Mouse (Mus musculus): ENCODE measurements around the gene Ccsap.
"Not testable (repeated sequence)": the region's sequence is repeated elsewhere in the genome, so short reads cannot be mapped to it uniquely, and the experiment has no call there.

Gene Ccsap

DNA sequence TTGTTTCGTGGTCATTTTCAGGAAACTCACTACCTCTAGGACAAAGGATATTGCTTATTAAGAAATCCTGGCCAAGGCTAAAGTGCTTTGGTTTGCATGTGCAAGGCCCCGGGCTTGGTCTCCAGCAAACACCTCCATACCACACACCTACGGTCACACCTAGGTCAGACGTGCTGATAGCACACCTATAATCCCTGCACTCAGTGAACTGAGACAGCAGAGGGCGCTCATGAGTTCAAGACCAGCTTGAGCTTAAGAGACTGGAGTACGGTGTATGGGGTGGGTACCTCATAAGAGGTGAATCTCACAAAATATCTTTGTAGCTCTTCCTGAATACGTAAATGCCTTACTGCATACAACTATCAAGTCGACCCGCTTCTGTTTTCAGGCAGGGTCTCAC is 24.6 kb downstream of the Ccsap start:
- no peak for DNase-seq (ENCODE audit: low spot score)

DNA sequence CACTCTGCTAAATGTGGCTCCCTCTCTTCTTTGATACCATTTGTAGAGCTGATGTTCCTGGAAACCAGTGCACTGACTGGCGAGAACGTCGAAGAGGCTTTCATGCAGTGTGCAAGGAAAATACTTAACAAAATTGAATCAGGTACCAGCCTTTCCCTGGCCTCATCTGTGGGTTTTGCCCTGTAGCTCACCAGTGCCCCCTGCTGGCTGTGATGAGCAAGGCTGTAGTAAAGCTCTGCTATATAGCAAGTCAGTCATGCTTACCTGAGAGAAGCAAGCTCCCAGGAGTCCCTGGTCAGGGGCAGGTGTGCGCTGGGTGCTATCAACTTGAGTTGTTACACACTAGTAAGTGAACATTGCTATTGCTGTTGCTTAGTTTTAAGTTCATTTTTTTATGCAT is 27.3 kb downstream of the Ccsap start:
- no peak for DNase-seq (ENCODE audit: low spot score)

- DNase-seq (ENCODE audit: low spot score): no peak
These were observed 32.5 kb downstream of the Ccsap start for GRCm38 (mm10) chr8:123827523-123827922.

DNA sequence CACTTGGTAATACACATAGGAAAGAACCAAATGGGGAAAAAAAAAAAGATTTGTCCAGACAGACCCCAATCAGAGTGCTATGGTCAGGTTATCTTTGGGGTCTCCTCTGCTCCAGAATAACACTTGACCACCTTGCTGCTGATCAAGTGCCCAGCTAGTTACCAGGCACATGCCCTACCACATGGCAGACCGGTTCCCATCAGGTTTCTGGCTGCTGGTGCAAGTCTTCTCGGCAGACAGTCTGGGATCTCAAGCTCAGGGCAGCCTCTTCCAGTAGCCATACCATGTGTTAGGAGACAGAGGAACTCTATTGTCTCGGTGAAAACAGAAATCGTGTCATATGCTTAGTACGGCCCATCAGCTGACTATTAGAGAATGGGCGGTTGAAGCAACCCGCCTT is 33.3 kb downstream of the Ccsap start:
- no peak for DNase-seq (ENCODE audit: low spot score)

DNA sequence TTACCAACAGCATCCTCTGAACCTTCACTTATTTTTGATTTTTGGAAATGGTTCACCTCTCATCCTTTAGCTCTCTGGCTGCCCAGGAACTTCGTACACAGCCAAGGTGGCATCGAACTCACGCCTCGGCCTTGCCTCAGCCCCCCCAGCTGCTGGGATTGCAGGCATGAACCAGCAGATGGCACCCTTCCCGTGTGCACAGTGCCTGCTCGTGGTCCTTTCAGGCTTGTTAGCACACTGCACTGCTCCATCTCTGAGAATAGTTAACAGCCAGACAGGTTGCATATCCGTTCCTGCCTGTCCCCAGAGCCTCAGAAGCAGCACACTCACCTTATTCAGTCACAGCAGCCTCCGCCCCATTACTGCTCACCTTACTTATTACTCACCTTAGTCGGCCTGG is 34.0 kb downstream of the Ccsap start:
- DNase-seq (ENCODE audit: low spot score): no peak

DNA sequence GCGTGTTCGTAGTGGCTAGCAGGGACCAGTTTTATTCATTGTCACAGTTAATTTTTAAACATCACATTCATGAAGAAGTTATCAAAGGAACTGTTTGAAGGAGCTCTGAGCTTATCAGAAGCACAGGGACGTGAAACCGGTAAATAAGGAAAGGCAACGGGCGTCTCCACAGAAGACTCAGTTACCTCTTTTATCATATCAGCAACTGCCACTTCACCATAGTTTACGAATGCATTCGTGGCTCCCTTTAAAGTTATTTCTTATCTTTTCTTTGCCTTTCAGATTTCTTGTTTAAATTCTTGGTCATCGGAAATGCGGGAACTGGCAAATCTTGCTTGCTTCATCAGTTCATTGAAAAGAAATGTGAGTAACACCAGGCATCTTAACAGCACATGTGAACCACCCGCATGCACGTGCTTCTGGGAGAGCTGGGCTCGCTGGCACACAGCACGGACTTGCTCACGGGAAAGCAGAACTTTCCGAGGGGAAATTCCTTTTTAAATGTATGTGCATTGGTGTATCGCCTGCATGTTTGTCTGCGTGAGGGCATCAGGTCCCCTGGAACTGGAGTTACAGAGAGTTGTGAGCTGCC is 36.4 kb downstream of the Ccsap start:
- no peak for DNase-seq (ENCODE audit: low spot score)

DNA sequence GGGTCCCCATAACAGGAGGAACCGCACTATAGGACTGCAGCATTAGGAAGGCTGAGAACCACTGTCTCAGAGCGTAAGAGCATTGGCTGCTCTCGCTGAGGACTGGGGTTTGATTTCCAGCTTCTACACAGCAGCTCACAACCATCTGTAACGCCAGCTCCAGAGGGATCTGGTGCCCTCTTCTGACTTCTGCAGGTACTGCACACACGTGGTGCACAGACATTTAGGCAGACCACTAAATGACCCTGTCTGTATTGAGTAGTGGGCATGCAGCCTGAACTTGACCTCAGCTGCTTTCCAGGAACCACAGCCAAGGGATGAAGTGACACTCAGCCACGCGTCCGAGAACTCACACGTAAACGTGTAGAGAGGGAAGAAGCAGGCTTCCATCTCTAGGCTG is 36.9 kb downstream of the Ccsap start:
- DNase-seq (ENCODE audit: low spot score): no peak

- DNase-seq (ENCODE audit: low spot score): no peak
These were observed 39.2 kb downstream of the Ccsap start for GRCm38 (mm10) chr8:123820780-123821179.

DNA sequence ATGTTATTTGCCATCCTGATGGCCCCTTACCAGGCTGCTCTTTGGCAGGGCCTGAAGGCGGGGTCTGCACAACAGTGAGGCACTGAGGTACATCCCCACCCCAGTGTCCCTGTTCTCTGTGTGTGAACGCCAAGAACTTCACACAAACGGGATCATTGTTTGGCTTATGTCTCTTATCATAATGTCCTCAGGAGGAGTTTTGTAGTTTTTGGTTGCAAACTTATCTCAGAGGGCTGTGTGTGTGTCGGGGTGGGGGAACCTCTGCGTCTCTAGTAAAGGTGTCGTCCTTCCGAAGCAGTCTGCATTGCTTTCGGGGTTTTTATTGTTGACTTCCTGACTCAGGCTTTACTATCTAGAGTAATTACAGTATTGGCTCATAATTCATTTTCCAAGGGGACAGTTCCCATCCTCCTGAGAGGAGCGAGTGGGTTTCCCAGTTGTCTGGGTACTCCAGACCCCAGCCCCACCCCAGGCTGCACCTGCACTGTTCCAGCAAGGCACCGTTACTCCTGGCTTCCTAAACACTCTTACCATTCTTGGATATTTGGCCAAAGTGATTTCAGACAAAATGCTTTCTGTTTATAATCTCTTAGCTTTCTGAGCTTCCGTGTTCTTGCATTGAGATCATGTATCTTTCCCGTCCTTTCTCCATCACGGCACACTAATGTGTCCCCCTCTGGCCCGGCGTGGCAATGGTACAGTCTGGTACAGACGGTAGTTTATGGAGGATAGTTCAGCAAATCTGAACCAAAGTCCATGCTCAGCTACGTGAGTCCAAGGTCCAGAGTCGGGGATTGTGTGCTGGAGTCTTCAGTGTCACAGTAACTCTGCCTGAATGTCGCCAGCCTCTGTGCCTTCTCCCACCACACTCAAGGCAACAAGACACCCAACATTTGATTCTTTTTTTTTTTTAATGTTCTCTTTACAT is 40.1 kb downstream of the Ccsap start:
- no peak for DNase-seq (ENCODE audit: low spot score)

DNA sequence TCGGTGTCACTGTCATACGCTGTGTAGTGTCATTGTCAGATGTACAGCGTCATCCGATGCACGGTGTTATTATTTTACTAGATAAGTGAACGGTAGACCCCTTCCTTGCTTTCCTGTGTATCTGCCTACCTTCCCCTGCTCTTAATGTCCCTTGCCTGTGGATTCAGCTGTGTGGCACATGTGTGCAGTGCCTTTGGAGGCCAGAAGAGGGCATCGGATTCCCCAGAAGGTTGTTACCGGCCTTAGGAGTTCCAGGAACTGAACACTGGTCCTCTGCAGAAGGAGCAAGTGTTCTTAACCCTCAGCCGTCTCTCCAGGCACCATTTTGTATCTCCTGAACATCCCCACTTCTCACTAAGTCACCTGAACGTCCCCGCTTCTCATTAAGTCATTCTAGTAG is 42.3 kb downstream of the Ccsap start:
- no peak for DNase-seq (ENCODE audit: low spot score)

- DNase-seq (ENCODE audit: low spot score): no peak
These were observed 43.1 kb downstream of the Ccsap start for GRCm38 (mm10) chr8:123816939-123817338.

DNA sequence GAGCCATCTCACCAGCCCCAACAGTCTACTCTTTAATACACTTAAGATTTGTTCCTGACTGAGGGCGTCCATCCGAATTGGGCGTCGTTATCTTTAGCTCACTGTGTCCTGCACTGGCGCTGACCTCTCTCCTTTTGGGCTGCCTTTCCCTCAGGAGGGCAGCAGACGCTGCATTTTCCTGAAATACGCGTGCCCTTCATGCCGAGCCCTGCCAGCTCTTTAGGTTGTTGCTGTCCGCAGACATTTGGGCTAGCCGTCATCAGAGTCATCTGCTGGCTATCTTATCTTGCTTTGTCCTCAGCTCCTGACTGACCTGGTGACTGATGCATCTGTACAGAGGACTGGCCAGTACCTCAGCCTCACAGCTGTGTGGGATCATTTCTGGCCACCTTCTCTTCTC is 44.7 kb downstream of the Ccsap start:
- no peak for DNase-seq (ENCODE audit: low spot score)

- DNase-seq (ENCODE audit: low spot score): no peak
These were observed 46.1 kb downstream of the Ccsap start for GRCm38 (mm10) chr8:123813892-123814266.

GRCm38 (mm10) chr8:123813173-123813891 is 46.7 kb downstream of the Ccsap start:
- no peak for DNase-seq (ENCODE audit: low spot score)

GRCm38 (mm10) chr8:123812227-123812626 is 47.8 kb downstream of the Ccsap start:
- DNase-seq (ENCODE audit: low spot score): no peak

GRCm38 (mm10) chr8:123809342-123809741 is 50.7 kb downstream of the Ccsap start:
- DNase-seq (ENCODE audit: low spot score): not testable (repeated sequence)

DNA sequence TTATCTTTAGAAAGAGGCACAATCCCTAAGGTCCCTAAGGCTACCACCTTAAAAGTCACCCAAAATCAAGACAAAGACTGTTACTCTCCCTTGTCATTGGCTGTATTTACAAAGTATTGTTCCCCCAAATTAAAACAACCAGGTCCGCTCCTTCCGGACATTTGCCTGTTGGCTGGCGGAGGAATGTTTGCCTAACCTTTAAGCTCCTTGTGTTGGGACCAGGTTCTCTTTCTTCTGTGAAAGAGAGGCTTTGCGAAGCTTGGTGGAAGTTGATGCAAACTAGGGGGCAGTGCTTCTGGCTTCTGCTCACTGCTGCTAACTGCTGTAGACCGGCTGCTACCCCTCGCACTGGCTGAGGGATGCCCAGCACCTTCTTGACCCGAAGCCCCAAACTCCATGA is 51.3 kb downstream of the Ccsap start:
- DNase-seq (ENCODE audit: low spot score): no peak

- DNase-seq (ENCODE audit: low spot score): no peak
These were observed 52.0 kb downstream of the Ccsap start for GRCm38 (mm10) chr8:123807852-123808573.

DNA sequence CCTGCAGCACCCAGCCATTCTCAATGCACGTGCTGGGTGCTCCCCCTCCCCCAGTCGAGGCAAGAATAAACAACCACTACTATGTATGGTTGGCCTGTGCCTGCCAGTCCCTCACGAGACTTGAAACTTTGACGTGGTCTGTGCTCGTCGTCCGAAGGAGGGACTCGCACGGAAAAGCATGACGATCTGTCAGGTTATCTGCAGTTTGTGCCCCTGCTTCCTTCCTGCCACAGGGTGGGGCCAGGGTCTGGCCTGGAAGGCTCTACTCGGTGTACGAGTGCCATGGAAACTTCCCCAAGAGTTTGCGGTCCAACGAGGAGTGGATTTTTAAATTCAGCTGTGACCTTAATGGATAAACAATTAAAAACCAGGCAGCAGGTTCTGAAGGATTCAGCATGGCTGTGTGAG is 53.0 kb downstream of the Ccsap start:
- DNase-seq (ENCODE audit: low spot score): no peak

DNA sequence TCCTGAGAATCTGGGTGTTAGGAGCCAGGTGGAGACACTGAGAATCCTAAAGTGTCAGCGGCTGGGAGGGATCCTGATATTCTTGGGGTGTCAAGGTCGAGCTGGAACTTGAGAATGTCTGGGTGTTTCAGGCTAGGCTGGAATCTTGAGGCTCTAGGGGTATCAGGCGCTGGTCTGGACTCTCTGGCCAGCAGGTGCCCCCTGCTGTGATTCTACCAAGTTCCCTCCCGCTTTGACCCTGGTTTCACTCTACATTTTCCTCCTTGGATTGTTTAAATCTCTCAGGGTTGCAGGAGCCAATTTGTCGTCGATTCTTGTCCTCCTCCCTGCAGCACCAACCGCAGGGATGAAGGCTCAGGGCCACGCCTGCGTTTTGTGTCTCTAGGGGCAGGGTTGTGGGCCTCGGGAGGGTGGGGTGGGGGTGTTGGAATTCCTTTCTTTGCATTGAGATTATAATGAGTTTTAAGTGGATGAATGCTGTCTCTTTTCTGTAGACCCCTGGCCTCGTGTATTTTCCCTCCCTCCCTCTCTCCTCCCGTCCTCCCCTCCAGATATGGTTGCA is 53.6 kb downstream of the Ccsap start:
- no peak for DNase-seq (ENCODE audit: low spot score)

DNA sequence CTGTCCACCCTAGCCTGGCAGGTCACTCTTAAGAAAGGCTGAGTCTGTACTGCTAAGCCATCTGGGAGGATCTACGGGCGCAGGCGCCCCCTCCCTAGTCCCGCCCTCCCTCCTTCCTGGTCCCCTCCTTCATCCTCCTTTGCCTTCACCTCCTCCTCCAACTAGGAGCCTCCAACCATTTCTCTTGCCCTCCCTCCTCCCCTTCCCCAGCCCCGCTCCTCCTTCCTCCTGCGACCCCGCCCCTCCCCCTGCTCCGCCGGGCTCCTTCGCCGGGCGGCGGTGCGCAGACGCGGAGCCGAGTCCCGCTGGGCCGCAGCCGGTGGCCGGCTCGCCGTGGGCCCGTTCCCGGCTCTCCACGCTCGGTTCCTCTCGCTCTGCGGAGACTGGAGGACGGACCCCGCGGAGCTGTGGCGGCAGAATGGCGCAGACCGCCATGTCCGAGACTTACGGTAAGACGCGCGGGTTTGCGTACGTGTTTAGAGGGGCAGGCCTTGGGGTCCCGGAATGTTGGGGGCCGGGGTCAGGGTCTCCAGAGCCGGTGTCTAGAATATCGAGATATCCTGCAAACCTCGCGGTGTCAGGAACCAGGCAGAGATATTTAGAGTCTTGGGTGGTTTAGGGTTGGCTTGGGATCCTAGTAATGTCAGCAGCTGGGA is 54.2 kb downstream of the Ccsap start, which contains the start of gene Rab4a:
Rab4a (plus strand) TSS at position 268 of the 656 bp plus-strand sequence.
- DNase-seq (ENCODE audit: low spot score): peak; percentile 64
